Mouse (Mus musculus) liver, embryonic 14.5 days (tissue): ENCODE data around the gene Asb7. TPM values are rescaled to one million over a fixed set of nuclear protein-coding genes. Genes with fewer than 3 reads are reported as not detected.

Experiments used
- ATAC-seq: fragments of 200-750 bp; cut with Nextera tagmentation; 2 replicates; pipeline ENCODE4 v1.8.0; 2017; ENCODE audit warnings: moderate number of reproducible peaks, mild to moderate bottlenecking, moderate library complexity; ENCODE audit not compliant: insufficient read depth
- DNase-seq, 3 experiments: peaks; one replicate each; pipeline ENCODE4 v3.0.0-alpha.2; 2012 to 2013; ENCODE audit warnings: low read depth in 3 of 3, low spot score in 3 of 3
- H3K27ac ChIP-seq: fragments of 300-500 bp; sonication (generic); 2 replicates; pipeline ENCODE4 v1.5.1; 2014; ENCODE audit warnings: moderate library complexity, mild to moderate bottlenecking, control low read depth, inconsistent platforms
- H3K27me3 ChIP-seq: fragments of 300-500 bp; sonication (generic); 2 replicates; pipeline ENCODE4 v1.6.1; 2014; ENCODE audit warnings: mild to moderate bottlenecking, low read length, moderate library complexity; ENCODE audit not compliant: control insufficient read depth, insufficient read depth
- H3K36me3 ChIP-seq: fragments of 300-500 bp; sonication (generic); replicated peaks from 2 replicates; pipeline ENCODE4 v1.6.1; 2014; ENCODE audit warnings: low read depth; ENCODE audit not compliant: control insufficient read depth, insufficient read depth
- H3K4me1 ChIP-seq, 2 experiments: fragments of 200-500 bp in 1 of 2; fragments of 300-500 bp in 1 of 2; sonication (generic) in 1 of 2; replicated peaks; 2 replicates each; pipeline ENCODE4 v1.6.1; 2012 to 2014; ENCODE audit warnings: antibody characterized with exemption in 1 of 2, inconsistent platforms in 1 of 2, low read length in 1 of 2; ENCODE audit not compliant: control insufficient read depth in 2 of 2, insufficient read depth in 2 of 2
- H3K4me2 ChIP-seq: fragments of 300-500 bp; sonication (generic); 2 replicates; pipeline ENCODE4 v1.6.1; 2014; ENCODE audit warnings: low read depth, mild to moderate bottlenecking, control low read depth, moderate library complexity
- H3K4me3 ChIP-seq, 2 experiments: fragments of 200-500 bp in 1 of 2; fragments of 300-500 bp in 1 of 2; sonication (generic) in 1 of 2; 2 replicates each; pipeline ENCODE4 v1.5.1; 2012 to 2014; ENCODE audit warnings: low read depth in 2 of 2, low read length in 2 of 2, mild to moderate bottlenecking in 2 of 2, control low read depth in 1 of 2, inconsistent platforms in 1 of 2, moderate library complexity in 1 of 2; ENCODE audit not compliant: insufficient read depth in 1 of 2
- H3K9ac ChIP-seq: fragments of 300-500 bp; sonication (generic); replicated peaks from 2 replicates; pipeline ENCODE4 v1.6.1; 2014; ENCODE audit warnings: mild to moderate bottlenecking, control low read depth, moderate library complexity
- H3K9me3 ChIP-seq: fragments of 300-500 bp; sonication (generic); 2 replicates; pipeline ENCODE4 v1.6.1; 2016; ENCODE audit warnings: low read length, mixed read lengths; ENCODE audit not compliant: control insufficient read depth
- CTCF ChIP-seq: IDR thresholded peaks from 2 replicates; pipeline ENCODE4 v1.5.1; 2016; ENCODE audit warnings: antibody characterized with exemption, low read depth, control low read depth
- EP300 ChIP-seq: IDR thresholded peaks from 2 replicates; pipeline ENCODE4 v1.6.1; 2016; ENCODE audit warnings: antibody characterized with exemption, low read depth
- WGBS: fragments of 180-500 bp; shearing (Covaris S2); extraction: QIAGEN DNeasy Blood & Tissue Kit; methylation state at CpG from one replicate; pipeline ENCODE4 v1.1.7; 2014; ENCODE audit not compliant: insufficient replicate concordance; 5-methylcytosine and 5-hydroxymethylcytosine counted together
- polyA plus RNA-seq, 2 experiments: library from polyadenylated mRNA; depleted of rRNA in 1 of 2; stranded (reverse) in 1 of 2; unstranded in 1 of 2; fragments of >200 nt; fragmentation: Nextera tagmentation in 1 of 2; extraction: Ambion mirVana in 1 of 2; gene quantifications; 2 replicates each; pipeline versions ENCODE4 v1.2.1 to v1.2.3; 2012 to 2014

Gene Asb7
- polyA plus RNA-seq, 2 experiments, result 1.8 to 3.2 TPM

GRCm38 (mm10) chr7:66682119-66682863 is 7.1 kb downstream of the Asb7 start:
- 79% methylated on average over 5 of the region's 5 CpGs for WGBS
- no peaks in the 10 kb centered on the region for H3K27me3 ChIP-seq
- H3K36me3 ChIP-seq, result no peaks in the 10 kb centered on the region; the same call in 1 of the 2 replicates
- H3K27ac ChIP-seq, result no peak overlapping the region
- ATAC-seq (no peak), DNase-seq (no peak)
- H3K9me3 ChIP-seq, result no peaks in the 10 kb centered on the region
- no peak overlapping the region for H3K9ac ChIP-seq
- H3K4me1 ChIP-seq, result no peaks in the 10 kb centered on the region
- no peak overlapping the region for H3K4me3 ChIP-seq
- no peak overlapping the region for H3K4me2 ChIP-seq
- TF ChIP-seq EP300, result no peak
- no peak for TF ChIP-seq CTCF

DNA sequence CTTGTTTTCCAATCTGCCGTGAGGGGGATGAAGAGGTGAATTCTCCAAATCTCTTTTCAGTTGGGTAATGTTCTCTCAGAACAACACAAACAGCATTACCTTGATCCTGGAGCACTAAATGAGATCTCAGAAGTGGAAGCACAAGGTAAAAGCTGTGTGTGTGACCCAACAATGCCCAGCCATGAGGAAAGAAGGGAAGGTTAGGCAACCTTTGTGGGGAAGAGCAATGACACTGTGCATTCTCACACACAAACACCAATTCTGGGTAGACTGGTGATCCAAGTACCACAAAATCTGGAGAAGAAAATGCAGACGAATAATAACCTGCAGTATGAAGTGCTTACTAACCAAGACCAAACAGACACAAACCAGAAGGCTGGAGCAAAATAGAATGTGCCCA is 13.6 kb downstream of the Asb7 start:
- Histone ChIP-seq H3K9me3 (no peaks in the 10 kb centered on the region), H3K4me3 (no peak overlapping the region), H3K27ac (no peak overlapping the region), H3K27me3 (no peaks in the 10 kb centered on the region), H3K36me3 (peaks cover 3% of the 10 kb centered on the region), H3K4me1 (no peaks in the 10 kb centered on the region), H3K9ac (no peak overlapping the region), H3K4me2 (no peak overlapping the region)
- no peak for DNase-seq
- no peak for ATAC-seq
- TF ChIP-seq EP300 (no peak), CTCF (no peak)
- WGBS, result 72% methylated on average over 2 of the region's 2 CpGs

DNA sequence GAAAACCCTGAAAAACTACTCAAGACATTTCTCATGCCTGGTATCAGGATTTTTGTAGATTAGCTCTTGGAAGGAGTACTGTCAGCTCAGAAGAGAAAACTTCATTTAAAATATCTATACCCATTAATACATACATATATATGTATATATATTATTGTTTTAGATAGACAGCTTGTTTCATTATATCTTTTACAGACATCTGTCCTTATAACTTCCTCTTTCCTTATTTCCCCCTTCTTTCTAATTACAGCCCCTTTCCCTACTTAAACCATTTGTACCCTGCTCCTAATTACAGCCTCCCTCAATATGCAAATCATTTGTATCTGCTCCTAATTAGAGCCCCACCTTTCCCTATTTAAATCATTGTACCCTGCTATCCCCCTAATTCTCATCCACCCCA is 22.3 kb downstream of the Asb7 start:
- TF ChIP-seq CTCF (no peak), EP300 (no peak)
- Histone ChIP-seq H3K36me3 (no peaks in the 10 kb centered on the region), H3K27ac (no peak overlapping the region), H3K27me3 (no peaks in the 10 kb centered on the region), H3K4me3 (no peak overlapping the region), H3K9me3 (no peaks in the 10 kb centered on the region), H3K9ac (no peak overlapping the region), H3K4me2 (no peak overlapping the region), H3K4me1 (no peaks in the 10 kb centered on the region)
- DNase-seq (no peak), ATAC-seq (no peak)

GRCm38 (mm10) chr7:66663548-66663947 is 25.8 kb downstream of the Asb7 start:
- Histone ChIP-seq H3K36me3 (peaks cover 7% of the 10 kb centered on the region; the same call in 1 of the 2 replicates), H3K4me1 (no peaks in the 10 kb centered on the region), H3K9ac (no peak overlapping the region), H3K27ac (no peak overlapping the region), H3K9me3 (no peaks in the 10 kb centered on the region), H3K4me2 (no peak overlapping the region), H3K27me3 (no peaks in the 10 kb centered on the region), H3K4me3 (no peak overlapping the region)
- WGBS, result 69% methylated on average over 3 of the region's 3 CpGs
- TF ChIP-seq EP300 (no peak), CTCF (no peak)
- DNase-seq (no peak), ATAC-seq (no peak)

DNA sequence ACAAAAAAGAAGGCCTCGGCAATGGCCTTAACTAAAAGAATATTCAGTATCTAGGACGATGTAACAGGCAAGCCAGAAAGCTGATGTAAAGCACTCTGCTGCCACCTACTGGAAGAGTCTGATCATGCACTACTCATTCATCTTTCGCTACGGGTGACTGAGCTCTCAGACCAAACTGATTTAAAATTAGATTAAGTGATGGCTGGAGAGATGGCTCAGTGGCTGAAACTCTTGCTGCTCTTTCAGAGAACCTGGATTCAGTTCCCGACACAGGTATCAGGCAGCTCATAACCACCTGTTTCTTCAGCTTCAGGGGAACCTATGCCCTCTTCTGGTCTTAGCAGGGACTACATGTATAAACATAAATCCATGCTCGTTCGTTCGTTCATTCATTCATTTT is 27.8 kb downstream of the Asb7 start:
- H3K4me3 ChIP-seq, result peak overlapping the region; percentile 25 to 56; a peak in 2 of 4 replicates

More for the DNA sequence above, 27.8 kb downstream of the Asb7 start:
- TF ChIP-seq CTCF, result peak; percentile 93
- no peak for TF ChIP-seq EP300
- no peaks in the 10 kb centered on the region for H3K27me3 ChIP-seq
- H3K27ac ChIP-seq, result no peak overlapping the region
- H3K4me1 ChIP-seq, result no peaks in the 10 kb centered on the region
- no peaks in the 10 kb centered on the region for H3K9me3 ChIP-seq
- H3K36me3 ChIP-seq, result peaks cover 7% of the 10 kb centered on the region; the same call in 1 of the 2 replicates
- peak overlapping the region; percentile 52 for H3K4me2 ChIP-seq
- 11% methylated on average over 8 of the region's 8 CpGs for WGBS
- DNase-seq (peak; percentile 29 to 47 (median 35)), ATAC-seq (no peak)
- H3K9ac ChIP-seq, result no peak overlapping the region
